In genomic region chr1:86464875-86465224, GRCm38 (mm10) we compare ENCODE assay signal across 10 mouse cellular contexts. TPM values are rescaled to one million over a fixed set of nuclear protein-coding genes. Genes with fewer than 3 reads are reported as not detected.
DNase-seq lines count a peak whose midpoint lies in the region; ATAC-seq and TF ChIP-seq lines count a peak whose summit lies in the region.
"Had no signal": no experiment of that assay in that cellular context is flagged by ENCODE, and none has a peak within 500 bp of the region (broad histone marks: within the 10 kb centered on the region; RNA-seq: fewer than 3 reads in every experiment).

No protein-coding gene starts in this region.

- TF ChIP-seq CTCF in midbrain, postnatal 0 days (IDR thresholded peaks at IDR 0.05), result no peak

- H3K27ac ChIP-seq in heart, embryonic 10.5 days, result peak overlapping the region; percentile 87
- H3K27ac ChIP-seq in embryonic facial prominence, embryonic 14.5 days (replicated peaks; ENCODE audit: low read depth, low read length), result peak overlapping the region; percentile 95
- H3K27ac ChIP-seq in midbrain, postnatal 0 days (ENCODE audit: low read depth, low read length), result peak overlapping the region; percentile 57

- no peak overlapping the region for H3K4me2 ChIP-seq in embryonic facial prominence, embryonic 14.5 days (ENCODE audit: low read depth, low read length)
- no peak overlapping the region for H3K4me2 ChIP-seq in midbrain, postnatal 0 days (ENCODE audit: low read depth, low read length, poor library complexity, severe bottlenecking)

- peak; percentile 79 for ATAC-seq in embryonic facial prominence, embryonic 14.5 days (ENCODE audit: low read depth)
- no peak for ATAC-seq in midbrain, postnatal 0 days (ENCODE audit: low FRiP score)
- no peak for ATAC-seq in monocyte, adult 5-6 weeks (replicated peaks; ENCODE audit: insufficient number of reproducible peaks, low FRiP score, low TSS enrichment, poor library complexity, severe bottlenecking)

- 0 out of 2 replicates have a peak overlapping the region, but pooled peaks have one; percentile 0 for H3K9ac ChIP-seq in embryonic facial prominence, embryonic 14.5 days (ENCODE audit: low read depth, low read length)
- H3K9ac ChIP-seq in midbrain, postnatal 0 days (replicated peaks; ENCODE audit: low read length, poor library complexity, severe bottlenecking), result no peak overlapping the region

- no peaks in the 10 kb centered on the region for H3K9me3 ChIP-seq in heart, embryonic 10.5 days
- 0 out of 2 replicates have a peak, but pooled peaks cover 3% of the 10 kb centered on the region for H3K9me3 ChIP-seq in embryonic facial prominence, embryonic 14.5 days (ENCODE audit: control insufficient read depth, low read length)
- no peaks in the 10 kb centered on the region for H3K9me3 ChIP-seq in midbrain, postnatal 0 days (ENCODE audit: low read length)

- H3K27me3 ChIP-seq in heart, embryonic 10.5 days (ENCODE audit: insufficient read depth, poor library complexity, severe bottlenecking), result no peaks in the 10 kb centered on the region
- H3K27me3 ChIP-seq in embryonic facial prominence, embryonic 14.5 days (replicated peaks; ENCODE audit: control insufficient read depth, insufficient read depth, low read length), result no peaks in the 10 kb centered on the region
- no peaks in the 10 kb centered on the region for H3K27me3 ChIP-seq in midbrain, postnatal 0 days (ENCODE audit: insufficient read depth, low read length)
- H3K27me3 ChIP-seq: megakaryocyte, embryonic 14.5 days had no signal

- H3K4me1 ChIP-seq in heart, embryonic 10.5 days, result peaks cover 15% of the 10 kb centered on the region
- peaks cover 15% of the 10 kb centered on the region for H3K4me1 ChIP-seq in embryonic facial prominence, embryonic 14.5 days (ENCODE audit: control insufficient read depth, insufficient read depth, low read length)
- H3K4me1 ChIP-seq in midbrain, postnatal 0 days (ENCODE audit: insufficient read depth, low read length), result no peaks in the 10 kb centered on the region

- WGBS in heart, embryonic 10.5 days, result 22% methylated on average over 4 of the region's 4 CpGs
- 4% methylated on average over 4 of the region's 4 CpGs for WGBS in embryonic facial prominence, embryonic 14.5 days
- 51% methylated on average over 4 of the region's 4 CpGs for WGBS in midbrain, postnatal 0 days

- no peaks in the 10 kb centered on the region for H3K36me3 ChIP-seq in heart, embryonic 10.5 days
- H3K36me3 ChIP-seq in embryonic facial prominence, embryonic 14.5 days (ENCODE audit: control insufficient read depth, insufficient read depth, low read length), result no peaks in the 10 kb centered on the region
- H3K36me3 ChIP-seq in midbrain, postnatal 0 days (ENCODE audit: insufficient read depth, low read length), result no peaks in the 10 kb centered on the region

- H3K4me3 ChIP-seq in heart, embryonic 10.5 days, result no peak overlapping the region
- no peak overlapping the region for H3K4me3 ChIP-seq in embryonic facial prominence, embryonic 14.5 days (ENCODE audit: low read depth, low read length)
- no peak overlapping the region for H3K4me3 ChIP-seq in midbrain, postnatal 0 days (ENCODE audit: low read depth, low read length)
- H3K4me3 ChIP-seq: megakaryocyte, embryonic 14.5 days had no signal

- no peak for DNase-seq in heart, embryonic 10.5 days (ENCODE audit: low spot score)
- no peak for DNase-seq in heart, postnatal 4 days
- no peak for DNase-seq in embryonic facial prominence, embryonic 14.5 days (ENCODE audit: low spot score)
- DNase-seq in kidney, adult 9 months, result peak; percentile 48
- DNase-seq in midbrain, postnatal 0 days (ENCODE audit: low spot score), result no peak
- no peak for DNase-seq in urinary bladder, postnatal 4 days (ENCODE audit: low spot score in 2 of 2)
- DNase-seq in layer of hippocampus, adult 11-12 months (ENCODE audit: low spot score), result no peak

RNA-seq across cellular contexts. Expression of gene Tex44, which starts 38.7 kb away (rescaled TPM):
- polyA plus RNA-seq in heart, embryonic 10.5 days (2016; fragmentation: Nextera tagmentation; extraction: Ambion mirVana), result not detected in 2 replicates
- total RNA-seq in heart, postnatal 4 days (2021), result not detected
- not detected in 2 replicates for polyA plus RNA-seq in embryonic facial prominence, embryonic 14.5 days (2014; fragmentation: Nextera tagmentation; extraction: Ambion mirVana)
- total RNA-seq in midbrain, postnatal 0 days (2014; rRNA removed), result 0.14 TPM in 1 of 2 replicates, not detected in the other
- polyA plus RNA-seq in midbrain, postnatal 0 days (2015; fragmentation: Nextera tagmentation; extraction: Ambion mirVana), result not detected in 2 replicates
- total RNA-seq in monocyte, adult 5-6 weeks (2017), result not detected in 3 replicates
- total RNA-seq: common myeloid progenitor, adult 5-6 weeks had no signal

RNA-seq across cellular contexts. Expression of gene Nmur1, which starts 38.8 kb away (rescaled TPM):
- polyA plus RNA-seq in heart, embryonic 10.5 days (2016; fragmentation: Nextera tagmentation; extraction: Ambion mirVana), result 0.10 TPM in 1 of 2 replicates, not detected in the other
- not detected for total RNA-seq in heart, postnatal 4 days (2021)
- polyA plus RNA-seq in embryonic facial prominence, embryonic 14.5 days (2014; fragmentation: Nextera tagmentation; extraction: Ambion mirVana), result not detected in 2 replicates
- not detected in 2 replicates for total RNA-seq in midbrain, postnatal 0 days (2014; rRNA removed)
- polyA plus RNA-seq in midbrain, postnatal 0 days (2015; fragmentation: Nextera tagmentation; extraction: Ambion mirVana), result 0.27 and 0.33 TPM in 2 replicates
- total RNA-seq in monocyte, adult 5-6 weeks (2017), result not detected in 3 replicates
- total RNA-seq: common myeloid progenitor, adult 5-6 weeks had no signal
